Mouse (Mus musculus) spleen, adult 12 weeks (tissue): ENCODE data around the gene Olfr1107.

Experiments
- DNase-seq: peaks from one replicate; pipeline ENCODE4 v3.0.0; 2022; ENCODE audit warnings: low spot score

Olfr1107 gene

GRCm38 (mm10) chr2:87075717-87076116 lies at the start of gene Olfr1107:
Olfr1107 (minus strand) TSS chr2:87075817.
- no peak for DNase-seq

GRCm38 (mm10) chr2:87114467-87114866 lies 38.9 kb upstream of the Olfr1107 start, which contains the start of gene Olfr259:
Olfr259 (minus strand) TSS chr2:87114567.
- DNase-seq: no peak

- no peak for DNase-seq
These were observed 20.3 kb upstream of the Olfr1107 start, which contains the start of gene Olfr1109 for GRCm38 (mm10) chr2:87095908-87096307. Olfr1109 (minus strand) TSS chr2:87096008.

- DNase-seq: no peak
These were observed 23.4 kb downstream of the Olfr1107 start, which contains the start of gene Olfr1106 for GRCm38 (mm10) chr2:87052173-87052572. Olfr1106 (minus strand) TSS chr2:87052273.

GRCm38 (mm10) chr2:87036431-87036830 lies 39.2 kb downstream of the Olfr1107 start, which contains the start of gene Olfr1105:
Olfr1105 (minus strand) TSS chr2:87036531.
- no peak for DNase-seq

GRCm38 (mm10) chr2:87026980-87027379 lies 48.6 kb downstream of the Olfr1107 start, which contains the start of gene Olfr1104:
Olfr1104 (minus strand) TSS chr2:87027080.
- no peak for DNase-seq
